Mouse (Mus musculus) cerebellum, adult 18-20 months (tissue): ENCODE data around the gene Rab6b.
A peak's percentile ranks its signal among the peaks of the same experiment; 100 is the strongest.
"Not testable (repeated sequence)": the region's sequence is repeated elsewhere in the genome, so short reads cannot be mapped to it uniquely, and the experiment has no call there.

Experiments
- DNase-seq, 2 experiments: peaks; one replicate each; pipeline ENCODE4 v3.0.0; 2021

The Rab6b gene

GRCm38 (mm10) chr9:103108341-103108798 lies 3.2 kb upstream of the Rab6b start:
- DNase-seq, result not testable (repeated sequence)

- DNase-seq, result no peak
Measured at GRCm38 (mm10) chr9:103108943-103109670, 2.5 kb upstream of the Rab6b start.

GRCm38 (mm10) chr9:103109911-103110310 lies 1.7 kb upstream of the Rab6b start:
- no peak for DNase-seq

- no peak for DNase-seq
Measured at GRCm38 (mm10) chr9:103110727-103111501, 673 bp upstream of the Rab6b start.

GRCm38 (mm10) chr9:103112471-103113271 lies 1.1 kb downstream of the Rab6b start:
- DNase-seq, result peak; percentile 60 to 74

GRCm38 (mm10) chr9:103113351-103113750 lies 1.8 kb downstream of the Rab6b start:
- peak; percentile 57 to 64 for DNase-seq

- DNase-seq, result no peak
Measured at GRCm38 (mm10) chr9:103114326-103114725, 2.7 kb downstream of the Rab6b start.

GRCm38 (mm10) chr9:103114901-103115300 lies 3.3 kb downstream of the Rab6b start:
- no peak for DNase-seq

- no peak for DNase-seq
Measured at GRCm38 (mm10) chr9:103116941-103117340, 5.4 kb downstream of the Rab6b start.

GRCm38 (mm10) chr9:103117495-103117894 lies 5.9 kb downstream of the Rab6b start:
- no peak for DNase-seq

GRCm38 (mm10) chr9:103117951-103118350 lies 6.4 kb downstream of the Rab6b start:
- no peak for DNase-seq

GRCm38 (mm10) chr9:103118651-103119275 lies 7.2 kb downstream of the Rab6b start:
- peak in 1 of 2 experiments; percentile 46 for DNase-seq

GRCm38 (mm10) chr9:103119781-103120180 lies 8.2 kb downstream of the Rab6b start:
- DNase-seq, result no peak

GRCm38 (mm10) chr9:103120231-103120630 lies 8.6 kb downstream of the Rab6b start:
- DNase-seq, result no peak

GRCm38 (mm10) chr9:103121546-103121945 lies 10.0 kb downstream of the Rab6b start:
- no peak for DNase-seq

- peak in 1 of 2 experiments; percentile 57 for DNase-seq
Measured at GRCm38 (mm10) chr9:103124746-103125145, 13.2 kb downstream of the Rab6b start.

GRCm38 (mm10) chr9:103133493-103134124 lies 22.0 kb downstream of the Rab6b start:
- no peak for DNase-seq

GRCm38 (mm10) chr9:103134450-103135030 lies 23.0 kb downstream of the Rab6b start:
- DNase-seq, result peak; percentile 51 to 57

- peak; percentile 33 to 43 for DNase-seq
Measured at GRCm38 (mm10) chr9:103139481-103139880, 27.9 kb downstream of the Rab6b start.

GRCm38 (mm10) chr9:103140384-103140783 lies 28.8 kb downstream of the Rab6b start:
- no peak for DNase-seq

- no peak for DNase-seq
Measured at GRCm38 (mm10) chr9:103141266-103141665, 29.7 kb downstream of the Rab6b start.

GRCm38 (mm10) chr9:103143881-103144280 lies 32.3 kb downstream of the Rab6b start:
- no peak for DNase-seq
